ENCODE assay signal across 9 mouse cellular contexts in the genomic region with DNA sequence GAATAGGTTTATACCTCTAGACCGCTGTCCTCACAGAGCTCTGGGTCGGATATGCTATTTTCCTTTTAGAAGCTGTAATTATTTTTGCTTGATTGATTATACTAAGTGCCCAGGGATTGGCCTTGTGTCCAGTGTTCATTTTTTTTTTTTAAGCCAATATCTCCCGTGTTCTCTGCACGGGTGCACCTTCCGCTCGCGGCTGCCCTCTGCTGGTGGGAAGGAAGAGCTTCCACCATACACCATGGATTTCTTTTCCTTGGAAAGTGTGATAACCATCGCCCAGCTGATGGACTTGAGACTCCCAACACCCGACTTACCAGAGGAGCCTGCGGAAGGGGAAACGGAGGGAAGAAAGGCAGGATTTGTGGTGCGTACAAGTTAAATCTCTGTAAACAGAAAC. TPM values are rescaled to one million over a fixed set of nuclear protein-coding genes. Genes with fewer than 3 reads are reported as not detected.
DNase-seq lines count a peak whose midpoint lies in the region; ATAC-seq and TF ChIP-seq lines count a peak whose summit lies in the region.
"Had no signal": no experiment of that assay in that cellular context is flagged by ENCODE, and none has a peak within 500 bp of the region (broad histone marks: within the 10 kb centered on the region; RNA-seq: fewer than 3 reads in every experiment).

No protein-coding gene starts in this region.

- H3K27ac ChIP-seq in left cerebral cortex, adult 2 months: no peak overlapping the region
- H3K27ac ChIP-seq in embryonic facial prominence, embryonic 11.5 days (replicated peaks; ENCODE audit: low read depth, low read length): no peak overlapping the region
- no peak overlapping the region for H3K27ac ChIP-seq in heart, postnatal 0 days (ENCODE audit: low read depth)
- no peak overlapping the region for H3K27ac ChIP-seq in neural tube, embryonic 11.5 days (ENCODE audit: low read depth, low read length)
- H3K27ac ChIP-seq: midbrain, embryonic 12.5 days had no signal

- no peak for ATAC-seq in embryonic facial prominence, embryonic 11.5 days (replicated peaks; ENCODE audit: insufficient number of reproducible peaks, low FRiP score, low TSS enrichment, low read depth)
- ATAC-seq in heart, postnatal 0 days (ENCODE audit: insufficient read depth, low read depth): no peak
- no peak for ATAC-seq in neural tube, embryonic 11.5 days (ENCODE audit: insufficient read depth, low FRiP score, low TSS enrichment)

- TF ChIP-seq EP300 in heart, postnatal 0 days (IDR thresholded peaks at IDR 0.05; ENCODE audit: low read depth): no peak

- no peaks in the 10 kb centered on the region for H3K36me3 ChIP-seq in embryonic facial prominence, embryonic 11.5 days (replicated peaks; ENCODE audit: control insufficient read depth, insufficient read depth, low read depth, low read length)
- H3K36me3 ChIP-seq in heart, postnatal 0 days (replicated peaks; ENCODE audit: control insufficient read depth, insufficient read depth, low read length): no peaks in the 10 kb centered on the region
- no peaks in the 10 kb centered on the region for H3K36me3 ChIP-seq in neural tube, embryonic 11.5 days (ENCODE audit: control insufficient read depth, insufficient read depth, low read length)
- H3K36me3 ChIP-seq: midbrain, embryonic 12.5 days had no signal

- peak overlapping the region; percentile 6; the same call in 1 of the 2 replicates for H3K4me3 ChIP-seq in left cerebral cortex, adult 2 months
- no peak overlapping the region for H3K4me3 ChIP-seq in embryonic facial prominence, embryonic 11.5 days (ENCODE audit: low read depth, low read length)
- H3K4me3 ChIP-seq in heart, postnatal 0 days (ENCODE audit: low read depth, low read length): no peak overlapping the region
- no peak overlapping the region for H3K4me3 ChIP-seq in neural tube, embryonic 11.5 days (ENCODE audit: low read depth, low read length)
- H3K4me3 ChIP-seq: midbrain, embryonic 12.5 days had no signal

- WGBS in embryonic facial prominence, embryonic 11.5 days: 29% methylated on average over 12 of the region's 12 CpGs
- 24% methylated on average over 12 of the region's 12 CpGs for WGBS in heart, postnatal 0 days
- WGBS in neural tube, embryonic 11.5 days: 40% methylated on average over 12 of the region's 12 CpGs

- H3K4me1 ChIP-seq in embryonic facial prominence, embryonic 11.5 days (ENCODE audit: control insufficient read depth, insufficient read depth, low read length): no peaks in the 10 kb centered on the region
- H3K4me1 ChIP-seq in heart, postnatal 0 days (ENCODE audit: control insufficient read depth, insufficient read depth): no peaks in the 10 kb centered on the region
- H3K4me1 ChIP-seq in neural tube, embryonic 11.5 days (ENCODE audit: control insufficient read depth, insufficient read depth, low read length): peaks cover 3% of the 10 kb centered on the region; the same call in 1 of the 2 replicates

- no peak overlapping the region for H3K4me2 ChIP-seq in embryonic facial prominence, embryonic 11.5 days (ENCODE audit: low read depth, low read length)
- peak overlapping the region; percentile 40 for H3K4me2 ChIP-seq in heart, postnatal 0 days (ENCODE audit: low read depth, low read length)
- H3K4me2 ChIP-seq in neural tube, embryonic 11.5 days (ENCODE audit: low read depth): no peak overlapping the region
- H3K4me2 ChIP-seq: midbrain, embryonic 12.5 days had no signal

- DNase-seq in left cerebral cortex, adult 2 months (ENCODE audit: extremely low spot score in 1 of 2, low spot score in 2 of 2): peak; percentile 53 to 74
- no peak for DNase-seq in left cerebral cortex, adult 9 months (ENCODE audit: low spot score in 2 of 2)
- peak; percentile 80 for DNase-seq in adrenal gland, postnatal 14 days
- DNase-seq in embryonic facial prominence, embryonic 11.5 days (ENCODE audit: low spot score): peak; percentile 63
- peak; percentile 18 for DNase-seq in heart, postnatal 0 days (ENCODE audit: low spot score)
- DNase-seq in left cerebral cortex, postnatal 14 days (ENCODE audit: low spot score in 2 of 2): peak; percentile 52 to 75
- peak; percentile 72 for DNase-seq in neural tube, embryonic 11.5 days (ENCODE audit: low spot score)
- DNase-seq in thymus, postnatal 0 days (ENCODE audit: low spot score): peak; percentile 45

- no peak overlapping the region for H3K9ac ChIP-seq in embryonic facial prominence, embryonic 11.5 days (replicated peaks; ENCODE audit: low read length)
- no peak overlapping the region for H3K9ac ChIP-seq in heart, postnatal 0 days (replicated peaks; ENCODE audit: low read depth, low read length)
- H3K9ac ChIP-seq in neural tube, embryonic 11.5 days (ENCODE audit: low read length): no peak overlapping the region
- H3K9ac ChIP-seq: midbrain, embryonic 12.5 days had no signal

- H3K27me3 ChIP-seq in embryonic facial prominence, embryonic 11.5 days (ENCODE audit: control insufficient read depth, insufficient read depth, low read length): no peaks in the 10 kb centered on the region
- H3K27me3 ChIP-seq in heart, postnatal 0 days (ENCODE audit: control insufficient read depth, insufficient read depth, low read length): no peaks in the 10 kb centered on the region
- no peaks in the 10 kb centered on the region for H3K27me3 ChIP-seq in neural tube, embryonic 11.5 days (ENCODE audit: control insufficient read depth, insufficient read depth, low read length)

- H3K9me3 ChIP-seq in embryonic facial prominence, embryonic 11.5 days (replicated peaks; ENCODE audit: control insufficient read depth, low read length): no peaks in the 10 kb centered on the region
- no peaks in the 10 kb centered on the region for H3K9me3 ChIP-seq in heart, postnatal 0 days (replicated peaks; ENCODE audit: control insufficient read depth, low read length)
- no peaks in the 10 kb centered on the region for H3K9me3 ChIP-seq in neural tube, embryonic 11.5 days (ENCODE audit: control insufficient read depth, low read length)
- H3K9me3 ChIP-seq: midbrain, embryonic 12.5 days had no signal

- intact Hi-C loops in left cerebral cortex, adult 2 months (cut with DNase I): loop anchor here (2.0 to 5.0 kb wide), 2 partner anchors 28 to 263 kb away; partner anchors contain the start of gene Nudt9
- intact Hi-C loops in left cerebral cortex, postnatal 14 days (cut with DNase I): loop anchor here (2.0 to 5.0 kb wide), 2 partner anchors 38 to 268 kb away; partner anchors contain the start of gene Sparcl1

- TF ChIP-seq CTCF in left cerebral cortex, adult 2 months (IDR thresholded peaks at IDR 0.05): peak; percentile 85
- peak; percentile 71 for TF ChIP-seq CTCF in heart, postnatal 0 days (IDR thresholded peaks at IDR 0.05; ENCODE audit: low read depth)

RNA-seq across cellular contexts. Expression of gene Gm17660, which starts 3.0 kb away (rescaled TPM):
- total RNA-seq in left cerebral cortex, adult 2 months (2021): not detected
- not detected in 2 replicates for total RNA-seq in adrenal gland, postnatal 14 days (2021)
- not detected in 2 replicates for polyA plus RNA-seq in embryonic facial prominence, embryonic 11.5 days (2014; fragmentation: Nextera tagmentation; extraction: Ambion mirVana)
- total RNA-seq in heart, postnatal 0 days (2014; rRNA removed; ENCODE audit: low replicate concordance): not detected in 2 replicates
- polyA plus RNA-seq in heart, postnatal 0 days (2015; fragmentation: Nextera tagmentation; extraction: Ambion mirVana): not detected in 2 replicates
- not detected for total RNA-seq in left cerebral cortex, postnatal 14 days (2021)
- not detected in 2 replicates for polyA plus RNA-seq in neural tube, embryonic 11.5 days (2014; fragmentation: Nextera tagmentation; extraction: Ambion mirVana)
- polyA plus RNA-seq in thymus, postnatal 0 days (2015; fragmentation: Nextera tagmentation; extraction: Ambion mirVana): not detected in 2 replicates
- polyA plus RNA-seq: midbrain, embryonic 12.5 days had no signal

RNA-seq across cellular contexts. Expression of gene Nudt9, which starts 28.3 kb away (rescaled TPM):
- 10 to 100 TPM; 66.1 to 68.4 TPM for total RNA-seq in left cerebral cortex, adult 2 months (2021)
- total RNA-seq in adrenal gland, postnatal 14 days (2021): 56.5 and 60.0 TPM in 2 replicates
- 66.9 and 73.6 TPM in 2 replicates for polyA plus RNA-seq in embryonic facial prominence, embryonic 11.5 days (2014; fragmentation: Nextera tagmentation; extraction: Ambion mirVana)
- 39.6 and 62.9 TPM in 2 replicates for total RNA-seq in heart, postnatal 0 days (2014; rRNA removed; ENCODE audit: low replicate concordance)
- polyA plus RNA-seq in heart, postnatal 0 days (2015; fragmentation: Nextera tagmentation; extraction: Ambion mirVana): 51.0 and 52.5 TPM in 2 replicates
- total RNA-seq in left cerebral cortex, postnatal 14 days (2021): 10 to 100 TPM; 56.4 to 61.9 TPM
- polyA plus RNA-seq in neural tube, embryonic 11.5 days (2014; fragmentation: Nextera tagmentation; extraction: Ambion mirVana): 76.3 and 78.2 TPM in 2 replicates
- polyA plus RNA-seq in thymus, postnatal 0 days (2015; fragmentation: Nextera tagmentation; extraction: Ambion mirVana): 53.9 and 56.6 TPM in 2 replicates

RNA-seq across cellular contexts. Expression of gene Sparcl1, which starts 39.1 kb away (rescaled TPM):
- total RNA-seq in left cerebral cortex, adult 2 months (2021): 1,000 to 10,000 TPM; 1,525 to 1,546 TPM
- total RNA-seq in adrenal gland, postnatal 14 days (2021): 113 and 137 TPM in 2 replicates
- polyA plus RNA-seq in embryonic facial prominence, embryonic 11.5 days (2014; fragmentation: Nextera tagmentation; extraction: Ambion mirVana): 45.8 and 48.8 TPM in 2 replicates
- total RNA-seq in heart, postnatal 0 days (2014; rRNA removed; ENCODE audit: low replicate concordance): 123 and 168 TPM in 2 replicates
- 97.3 and 99.0 TPM in 2 replicates for polyA plus RNA-seq in heart, postnatal 0 days (2015; fragmentation: Nextera tagmentation; extraction: Ambion mirVana)
- total RNA-seq in left cerebral cortex, postnatal 14 days (2021): 1,000 to 10,000 TPM; 1,229 to 1,307 TPM
- 68.9 and 73.1 TPM in 2 replicates for polyA plus RNA-seq in neural tube, embryonic 11.5 days (2014; fragmentation: Nextera tagmentation; extraction: Ambion mirVana)
- polyA plus RNA-seq in thymus, postnatal 0 days (2015; fragmentation: Nextera tagmentation; extraction: Ambion mirVana): 34.1 and 35.4 TPM in 2 replicates

RNA-seq across cellular contexts. Expression of gene Hsd17b11, which starts 52.7 kb away (rescaled TPM):
- total RNA-seq in left cerebral cortex, adult 2 months (2021): 10 to 100 TPM; 42.3 to 42.7 TPM
- 51.0 and 60.5 TPM in 2 replicates for total RNA-seq in adrenal gland, postnatal 14 days (2021)
- polyA plus RNA-seq in embryonic facial prominence, embryonic 11.5 days (2014; fragmentation: Nextera tagmentation; extraction: Ambion mirVana): 1.4 and 1.8 TPM in 2 replicates
- 6.2 and 14.3 TPM in 2 replicates for total RNA-seq in heart, postnatal 0 days (2014; rRNA removed; ENCODE audit: low replicate concordance)
- 4.4 and 5.9 TPM in 2 replicates for polyA plus RNA-seq in heart, postnatal 0 days (2015; fragmentation: Nextera tagmentation; extraction: Ambion mirVana)
- total RNA-seq in left cerebral cortex, postnatal 14 days (2021): 10 to 100 TPM; 30.3 to 32.4 TPM
- 0.99 and 1.5 TPM in 2 replicates for polyA plus RNA-seq in neural tube, embryonic 11.5 days (2014; fragmentation: Nextera tagmentation; extraction: Ambion mirVana)
- polyA plus RNA-seq in thymus, postnatal 0 days (2015; fragmentation: Nextera tagmentation; extraction: Ambion mirVana): 3.9 and 5.7 TPM in 2 replicates

Comparison
In these comparisons a context has a peak if more than half of its experiments do, and no peak if none do; other contexts are left out.
1. DNase-seq: peak in left cerebral cortex, adult 2 months (2 of 2), adrenal gland, postnatal 14 days (single experiment), embryonic facial prominence, embryonic 11.5 days (single experiment), heart, postnatal 0 days (single experiment), left cerebral cortex, postnatal 14 days (2 of 2), neural tube, embryonic 11.5 days (single experiment) and thymus, postnatal 0 days (single experiment); none in left cerebral cortex, adult 9 months (0 of 2).